Mouse (Mus musculus): Measurements from ENCODE around the gene Gcn1l1. TPM values are rescaled to one million over a fixed set of nuclear protein-coding genes. Genes with fewer than 3 reads are reported as not detected.
A peak's percentile ranks its signal among the peaks of the same experiment; 100 is the strongest.

Gene Gcn1l1
- polyA plus RNA-seq, 1 experiment: 3.0 TPM

- H3K4me1 ChIP-seq (ENCODE audit: control insufficient read depth): peaks cover 86% of the 10 kb centered on the region
These were observed 66.7 kb downstream of the Gcn1l1 start, which contains the start of gene Rab35 for GRCm38 (mm10) chr5:115631505-115632357. TSS of gene Rab35 (plus strand) at chr5:115631908.

GRCm38 (mm10) chr5:115632358-115632714 lies 67.3 kb downstream of the Gcn1l1 start:
- peaks cover 86% of the 10 kb centered on the region for H3K4me1 ChIP-seq (ENCODE audit: control insufficient read depth)
- H3K9me3 ChIP-seq (ENCODE audit: control insufficient read depth, low read length): no peaks in the 10 kb centered on the region
- TF ChIP-seq TAL1 (IDR thresholded peaks at IDR 0.05; ENCODE audit: low read length): no peak
- no peak for TF ChIP-seq GATA1 (IDR thresholded peaks at IDR 0.05; ENCODE audit: low read length)

More at GRCm38 (mm10) chr5:115631505-115632357, 66.7 kb downstream of the Gcn1l1 start, which contains the start of gene Rab35:
- TF ChIP-seq GATA1 (IDR thresholded peaks at IDR 0.05; ENCODE audit: low read length) (no peak), TAL1 (IDR thresholded peaks at IDR 0.05; ENCODE audit: low read length) (no peak)
- Histone ChIP-seq H3K27me3 (ENCODE audit: control insufficient read depth) (no peaks in the 10 kb centered on the region), H3K36me3 (ENCODE audit: control insufficient read depth) (peaks cover 65% of the 10 kb centered on the region), H3K9me3 (ENCODE audit: control insufficient read depth, low read length) (no peaks in the 10 kb centered on the region), H3K4me3 (replicated peaks) (peak within 1 kb of the TSS; percentile 74)

GRCm38 (mm10) chr5:115633060-115633459 lies 68.0 kb downstream of the Gcn1l1 start:
- no peaks in the 10 kb centered on the region for H3K27me3 ChIP-seq (ENCODE audit: control insufficient read depth)
- H3K36me3 ChIP-seq (ENCODE audit: control insufficient read depth): peaks cover 70% of the 10 kb centered on the region
- no peaks in the 10 kb centered on the region for H3K9me3 ChIP-seq (ENCODE audit: control insufficient read depth, low read length)
- no peak for TF ChIP-seq TAL1 (IDR thresholded peaks at IDR 0.05; ENCODE audit: low read length)
- H3K4me1 ChIP-seq (ENCODE audit: control insufficient read depth): peaks cover 81% of the 10 kb centered on the region
- H3K4me3 ChIP-seq (replicated peaks): peak overlapping the region; percentile 74

More at GRCm38 (mm10) chr5:115632358-115632714, 67.3 kb downstream of the Gcn1l1 start:
- Histone ChIP-seq H3K4me3 (replicated peaks) (peak overlapping the region; percentile 74), H3K36me3 (ENCODE audit: control insufficient read depth) (peaks cover 66% of the 10 kb centered on the region), H3K27me3 (ENCODE audit: control insufficient read depth) (no peaks in the 10 kb centered on the region)

- H3K4me3 ChIP-seq (replicated peaks): peak overlapping the region; percentile 74
- H3K4me1 ChIP-seq (ENCODE audit: control insufficient read depth): peaks cover 77% of the 10 kb centered on the region
- no peaks in the 10 kb centered on the region for H3K27me3 ChIP-seq (ENCODE audit: control insufficient read depth)
- TF ChIP-seq TAL1 (IDR thresholded peaks at IDR 0.05; ENCODE audit: low read length) (peak; percentile 66), GATA1 (IDR thresholded peaks at IDR 0.05; ENCODE audit: low read length) (peak; percentile 82)
- peaks cover 73% of the 10 kb centered on the region for H3K36me3 ChIP-seq (ENCODE audit: control insufficient read depth)
- no peaks in the 10 kb centered on the region for H3K9me3 ChIP-seq (ENCODE audit: control insufficient read depth, low read length)
These were observed 69.0 kb downstream of the Gcn1l1 start for GRCm38 (mm10) chr5:115634046-115634445.

GRCm38 (mm10) chr5:115635536-115635935 lies 70.5 kb downstream of the Gcn1l1 start:
- Histone ChIP-seq H3K9me3 (ENCODE audit: control insufficient read depth, low read length) (no peaks in the 10 kb centered on the region), H3K4me3 (replicated peaks) (no peak overlapping the region), H3K36me3 (ENCODE audit: control insufficient read depth) (peaks cover 77% of the 10 kb centered on the region), H3K4me1 (ENCODE audit: control insufficient read depth) (peaks cover 75% of the 10 kb centered on the region), H3K27me3 (ENCODE audit: control insufficient read depth) (no peaks in the 10 kb centered on the region)
- TF ChIP-seq TAL1 (IDR thresholded peaks at IDR 0.05; ENCODE audit: low read length) (no peak), GATA1 (IDR thresholded peaks at IDR 0.05; ENCODE audit: low read length) (no peak)

GRCm38 (mm10) chr5:115644192-115644591 lies 79.1 kb downstream of the Gcn1l1 start:
- Histone ChIP-seq H3K27me3 (ENCODE audit: control insufficient read depth) (no peaks in the 10 kb centered on the region), H3K9me3 (ENCODE audit: control insufficient read depth, low read length) (no peaks in the 10 kb centered on the region), H3K4me1 (ENCODE audit: control insufficient read depth) (peaks cover 15% of the 10 kb centered on the region), H3K4me3 (replicated peaks) (no peak overlapping the region), H3K36me3 (ENCODE audit: control insufficient read depth) (peaks cover 99% of the 10 kb centered on the region)
- TF ChIP-seq GATA1 (IDR thresholded peaks at IDR 0.05; ENCODE audit: low read length) (no peak), TAL1 (IDR thresholded peaks at IDR 0.05; ENCODE audit: low read length) (no peak)

- no peak overlapping the region for H3K4me3 ChIP-seq (replicated peaks)
- H3K27me3 ChIP-seq (ENCODE audit: control insufficient read depth): no peaks in the 10 kb centered on the region
- peaks cover 29% of the 10 kb centered on the region for H3K4me1 ChIP-seq (ENCODE audit: control insufficient read depth)
- no peaks in the 10 kb centered on the region for H3K9me3 ChIP-seq (ENCODE audit: control insufficient read depth, low read length)
- H3K36me3 ChIP-seq (ENCODE audit: control insufficient read depth): peaks cover 52% of the 10 kb centered on the region
- no peak for TF ChIP-seq TAL1 (IDR thresholded peaks at IDR 0.05; ENCODE audit: low read length)
- no peak for TF ChIP-seq GATA1 (IDR thresholded peaks at IDR 0.05; ENCODE audit: low read length)
These were observed 83.8 kb downstream of the Gcn1l1 start for GRCm38 (mm10) chr5:115648876-115649275.

- Histone ChIP-seq H3K27me3 (ENCODE audit: control insufficient read depth) (no peaks in the 10 kb centered on the region), H3K36me3 (ENCODE audit: control insufficient read depth) (peaks cover 44% of the 10 kb centered on the region), H3K9me3 (ENCODE audit: control insufficient read depth, low read length) (no peaks in the 10 kb centered on the region), H3K4me3 (replicated peaks) (no peak overlapping the region), H3K4me1 (ENCODE audit: control insufficient read depth) (peaks cover 31% of the 10 kb centered on the region)
- TF ChIP-seq TAL1 (IDR thresholded peaks at IDR 0.05; ENCODE audit: low read length) (no peak), GATA1 (IDR thresholded peaks at IDR 0.05; ENCODE audit: low read length) (no peak)
These were observed 84.6 kb downstream of the Gcn1l1 start for GRCm38 (mm10) chr5:115649699-115650098.

- Histone ChIP-seq H3K9me3 (ENCODE audit: control insufficient read depth, low read length) (no peaks in the 10 kb centered on the region), H3K4me3 (replicated peaks) (no peak overlapping the region), H3K36me3 (ENCODE audit: control insufficient read depth) (peaks cover 32% of the 10 kb centered on the region), H3K27me3 (ENCODE audit: control insufficient read depth) (peaks cover 2% of the 10 kb centered on the region), H3K4me1 (ENCODE audit: control insufficient read depth) (peaks cover 31% of the 10 kb centered on the region)
- TF ChIP-seq GATA1 (IDR thresholded peaks at IDR 0.05; ENCODE audit: low read length): no peak
- no peak for TF ChIP-seq TAL1 (IDR thresholded peaks at IDR 0.05; ENCODE audit: low read length)
These were observed 85.8 kb downstream of the Gcn1l1 start for GRCm38 (mm10) chr5:115650885-115651284.

Data from erythroblast, embryonic 14.5 days (primary cell).